Mouse (Mus musculus) lung, postnatal 0 days (tissue): ENCODE measurements around the gene C2cd2. TPM values are rescaled to one million over a fixed set of nuclear protein-coding genes. Genes with fewer than 3 reads are reported as not detected.

Experiments used
- ATAC-seq: fragments of 200-750 bp; cut with Nextera tagmentation; 2 replicates; pipeline ENCODE4 v1.8.0; 2017; ENCODE audit warnings: moderate library complexity
- DNase-seq: peaks from one replicate; pipeline ENCODE4 v3.0.0-alpha.2; 2016; ENCODE audit warnings: low spot score
- H3K27ac ChIP-seq: fragments of 300-500 bp; sonication (generic); 2 replicates; pipeline ENCODE4 v1.5.1; 2014; ENCODE audit warnings: antibody characterized with exemption, mild to moderate bottlenecking, low read length, mixed read lengths
- H3K27me3 ChIP-seq: fragments of 300-500 bp; sonication (generic); replicated peaks from 2 replicates; pipeline ENCODE4 v1.6.1; 2014; ENCODE audit warnings: low read length, mixed read lengths; ENCODE audit not compliant: insufficient read depth
- H3K36me3 ChIP-seq: fragments of 300-500 bp; sonication (generic); 2 replicates; pipeline ENCODE4 v1.6.1; 2014; ENCODE audit warnings: low read length, mixed read lengths; ENCODE audit not compliant: insufficient read depth
- H3K4me1 ChIP-seq: fragments of 300-500 bp; sonication (generic); 2 replicates; pipeline ENCODE4 v1.6.1; 2014; ENCODE audit warnings: antibody characterized with exemption, low read depth, low read length, mixed read lengths; ENCODE audit not compliant: insufficient read depth
- H3K4me2 ChIP-seq: fragments of 300-500 bp; sonication (generic); replicated peaks from 2 replicates; pipeline ENCODE4 v1.6.1; 2014; ENCODE audit warnings: low read depth, mild to moderate bottlenecking, low read length, moderate library complexity, mixed read lengths
- H3K4me3 ChIP-seq: fragments of 300-500 bp; sonication (generic); 2 replicates; pipeline ENCODE4 v1.5.1; 2014; ENCODE audit warnings: low read depth, low read length
- H3K9ac ChIP-seq: fragments of 300-500 bp; sonication (generic); replicated peaks from 2 replicates; pipeline ENCODE4 v1.6.1; 2014; ENCODE audit warnings: low read depth, mild to moderate bottlenecking
- H3K9me3 ChIP-seq: fragments of 300-500 bp; sonication (generic); 2 replicates; pipeline ENCODE4 v1.6.1; 2016; ENCODE audit warnings: low read length, mixed read lengths
- CTCF ChIP-seq: IDR thresholded peaks from 2 replicates; pipeline ENCODE4 v1.5.1; 2016; ENCODE audit warnings: antibody characterized with exemption, mild to moderate bottlenecking
- EP300 ChIP-seq: IDR thresholded peaks from 2 replicates; pipeline ENCODE4 v1.6.1; 2016; ENCODE audit warnings: antibody characterized with exemption, mild to moderate bottlenecking, control low read depth
- WGBS: fragments of 180-500 bp; shearing (Covaris S2); extraction: QIAGEN DNeasy Blood & Tissue Kit; methylation state at CpG from one replicate; pipeline ENCODE4 v1.1.7; 2014; 5-methylcytosine and 5-hydroxymethylcytosine counted together
- polyA plus RNA-seq: library from polyadenylated mRNA; unstranded; fragments of >200 nt; fragmentation: Nextera tagmentation; extraction: Ambion mirVana; gene quantifications from 2 replicates; pipeline ENCODE4 v1.2.1, GENCODE M21; 2015

The C2cd2 gene
- polyA plus RNA-seq, 1 experiment from 2014 or later = 15.0 TPM

GRCm38 (mm10) chr16:97869193-97870102, 93.0 kb downstream of the C2cd2 start:
- Histone ChIP-seq H3K4me1 (no peaks in the 10 kb centered on the region), H3K9me3 (no peaks in the 10 kb centered on the region), H3K9ac (no peak overlapping the region), H3K4me3 (no peak overlapping the region), H3K36me3 (peaks cover 13% of the 10 kb centered on the region; the same call in 1 of the 2 replicates), H3K27ac (no peak overlapping the region), H3K4me2 (no peak overlapping the region), H3K27me3 (no peaks in the 10 kb centered on the region)
- ATAC-seq (no peak), DNase-seq (no peak)
- WGBS = 76% methylated on average over 6 of the region's 6 CpGs
- no peak for TF ChIP-seq CTCF
- no peak for TF ChIP-seq EP300

DNA sequence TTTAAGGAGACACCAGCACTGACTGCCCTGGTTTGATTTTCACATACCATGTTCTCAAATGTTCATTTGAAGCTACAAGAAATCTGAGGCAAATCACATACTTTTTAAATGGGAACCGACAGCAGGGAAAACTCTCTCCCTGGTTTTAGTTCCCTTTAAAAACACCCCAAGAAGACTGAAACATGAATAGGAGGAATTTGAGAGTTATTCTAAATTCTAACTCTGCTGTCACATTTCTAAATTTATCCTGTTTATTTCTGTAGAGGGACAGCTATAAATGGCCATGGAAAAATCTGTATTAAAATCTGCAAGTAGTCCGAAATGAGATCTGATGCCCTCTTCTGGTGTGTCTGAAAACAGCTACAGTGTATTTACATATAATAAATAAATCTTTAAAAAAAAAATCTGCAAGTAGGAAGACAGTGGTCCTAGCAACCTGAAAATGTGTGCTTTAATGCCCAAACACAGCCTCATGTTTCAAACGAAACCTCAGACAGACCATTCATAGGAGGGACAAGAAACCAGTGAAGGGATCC, 98.4 kb downstream of the C2cd2 start:
- peaks cover 4% of the 10 kb centered on the region; the same call in 1 of the 2 replicates for H3K36me3 ChIP-seq
- no peak overlapping the region for H3K27ac ChIP-seq
- no peak for DNase-seq
- no peaks in the 10 kb centered on the region for H3K4me1 ChIP-seq
- no peak overlapping the region for H3K9ac ChIP-seq
- H3K27me3 ChIP-seq = no peaks in the 10 kb centered on the region
- ATAC-seq = no peak
- WGBS = 73% methylated on average over 3 of the region's 3 CpGs
- no peak overlapping the region for H3K4me2 ChIP-seq
- no peak overlapping the region for H3K4me3 ChIP-seq
- no peaks in the 10 kb centered on the region for H3K9me3 ChIP-seq
- TF ChIP-seq EP300 (no peak), CTCF (no peak)

GRCm38 (mm10) chr16:97856050-97856449, 106.3 kb downstream of the C2cd2 start:
- DNase-seq = no peak
- no peak overlapping the region for H3K4me2 ChIP-seq
- no peak overlapping the region for H3K27ac ChIP-seq
- no peak overlapping the region for H3K9ac ChIP-seq
- H3K36me3 ChIP-seq = no peaks in the 10 kb centered on the region
- peaks cover 5% of the 10 kb centered on the region; the same call in 1 of the 2 replicates for H3K4me1 ChIP-seq
- H3K9me3 ChIP-seq = no peaks in the 10 kb centered on the region
- H3K4me3 ChIP-seq = no peak overlapping the region
- ATAC-seq = no peak
- no peak for TF ChIP-seq CTCF
- TF ChIP-seq EP300 = no peak
- H3K27me3 ChIP-seq = no peaks in the 10 kb centered on the region

GRCm38 (mm10) chr16:97851741-97852319, 110.6 kb downstream of the C2cd2 start, which contains the start of gene Prdm15:
Gene Prdm15, minus strand, starts transcription at chr16:97851850.
- peak; percentile 87 for ATAC-seq
- peak; percentile 90 for DNase-seq
- peak within 1 kb of the TSS; percentile 99 for H3K27ac ChIP-seq
- H3K27me3 ChIP-seq = no peaks in the 10 kb centered on the region
- under 1% methylated on average over 29 of the region's 31 CpGs for WGBS
- H3K36me3 ChIP-seq = no peaks in the 10 kb centered on the region
- peaks cover 8% of the 10 kb centered on the region; the same call in 1 of the 2 replicates for H3K4me1 ChIP-seq
- TF ChIP-seq CTCF = no peak
- no peak for TF ChIP-seq EP300
- peak within 1 kb of the TSS; percentile 93 for H3K4me3 ChIP-seq
- peak within 1 kb of the TSS; percentile 98 for H3K9ac ChIP-seq
- peak within 1 kb of the TSS; percentile 74 for H3K4me2 ChIP-seq
- H3K9me3 ChIP-seq = no peaks in the 10 kb centered on the region

DNA sequence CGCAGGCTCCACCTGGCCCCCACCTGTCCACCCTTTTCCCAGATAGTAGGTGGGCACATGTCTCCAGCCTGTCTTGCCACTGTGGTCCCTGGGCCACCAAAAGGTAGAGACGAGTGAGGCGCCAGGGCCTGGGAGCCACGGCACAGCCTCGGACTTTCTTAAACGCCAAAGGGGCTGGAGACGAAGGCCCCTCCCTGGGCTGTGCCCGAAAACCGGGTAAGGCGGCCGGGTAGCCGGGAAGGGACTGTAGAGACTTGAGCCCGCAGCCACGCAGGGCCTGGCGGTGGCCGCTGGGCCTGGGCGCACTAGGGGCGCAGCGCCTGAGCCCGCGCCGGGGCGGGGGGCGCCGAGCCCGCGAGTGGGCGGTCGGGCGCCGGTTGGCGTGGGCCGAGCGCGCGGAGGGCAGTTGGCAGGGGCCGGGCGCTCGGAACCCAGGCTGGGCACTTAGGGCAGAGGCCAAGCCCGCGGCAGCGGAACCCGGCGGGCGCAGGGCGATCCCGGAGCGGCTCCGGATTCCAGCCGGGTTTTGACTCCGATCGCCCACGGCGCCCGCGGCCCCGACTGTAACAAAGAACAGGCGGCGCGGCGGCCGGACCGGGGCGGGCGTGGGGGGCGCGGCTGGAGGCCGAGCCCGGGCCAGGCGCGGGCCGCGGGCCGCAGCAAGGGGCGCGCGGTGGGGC, 111.2 kb downstream of the C2cd2 start:
- peak; percentile 96 for ATAC-seq
- no peaks in the 10 kb centered on the region for H3K9me3 ChIP-seq
- peak overlapping the region; percentile 93 for H3K4me3 ChIP-seq
- H3K27ac ChIP-seq = peak overlapping the region; percentile 99
- 1% methylated on average over 41 of the region's 77 CpGs for WGBS
- H3K9ac ChIP-seq = peak overlapping the region; percentile 98
- H3K36me3 ChIP-seq = no peaks in the 10 kb centered on the region
- peaks cover 8% of the 10 kb centered on the region; the same call in 1 of the 2 replicates for H3K4me1 ChIP-seq
- H3K4me2 ChIP-seq = peak overlapping the region; percentile 74
- TF ChIP-seq CTCF = no peak
- TF ChIP-seq EP300 = no peak
- DNase-seq = peak; percentile 95
- no peaks in the 10 kb centered on the region for H3K27me3 ChIP-seq
